Mouse (Mus musculus) liver, adult (tissue): ENCODE measurements around the gene Ryr3.

Source experiments
- GATA4 ChIP-seq: IDR thresholded peaks from 2 replicates; pipeline ENCODE4 v1.6.1; 2014; ENCODE audit warnings: mild to moderate bottlenecking, low read length; ENCODE audit not compliant: insufficient replicate concordance

Ryr3 gene

DNA sequence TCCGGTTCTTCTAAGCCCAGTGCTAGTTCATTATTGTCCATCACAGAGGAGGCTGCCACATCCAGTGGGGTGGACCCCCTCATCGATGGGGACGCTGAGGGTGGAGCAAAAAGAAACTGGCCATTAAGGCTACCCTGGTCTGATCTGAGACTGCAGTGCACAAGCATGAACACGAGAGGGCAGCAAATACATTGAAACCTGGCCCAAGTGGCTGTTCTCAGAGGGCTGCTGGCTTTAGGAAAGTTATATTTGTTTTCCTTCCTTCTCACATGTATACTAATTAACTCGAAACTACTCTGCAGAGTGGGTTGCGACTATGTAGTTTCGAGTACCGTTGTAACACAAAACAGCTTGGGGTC, 416.9 kb downstream of the Ryr3 start:
- TF ChIP-seq GATA4 = no peak

- TF ChIP-seq GATA4 = no peak
Observed at GRCm38 (mm10) chr2:112799351-112799994, 417.4 kb downstream of the Ryr3 start.

- no peak for TF ChIP-seq GATA4
Observed at GRCm38 (mm10) chr2:112781631-112782030, 435.3 kb downstream of the Ryr3 start.

- TF ChIP-seq GATA4 = no peak
Observed at GRCm38 (mm10) chr2:112774762-112775161, 442.1 kb downstream of the Ryr3 start.

DNA sequence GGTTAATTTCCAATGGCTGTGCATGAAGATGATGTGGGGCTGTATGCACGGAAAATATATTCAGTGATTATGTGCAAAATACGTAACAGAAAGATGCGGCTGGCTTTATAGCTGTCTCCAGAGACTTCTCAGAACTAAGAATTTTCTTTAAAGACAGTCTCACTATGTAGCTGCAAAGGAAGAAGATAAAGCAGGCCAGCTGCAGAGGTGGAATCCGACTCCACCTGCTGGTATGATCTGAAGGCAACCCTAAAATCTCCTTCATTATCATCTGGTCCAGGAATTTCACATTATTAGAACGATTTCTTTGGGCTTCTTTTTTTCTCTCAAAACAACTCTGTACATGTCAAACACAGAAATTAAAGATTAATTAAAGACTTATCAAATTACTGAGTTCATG, 449.2 kb downstream of the Ryr3 start:
- TF ChIP-seq GATA4 = no peak

DNA sequence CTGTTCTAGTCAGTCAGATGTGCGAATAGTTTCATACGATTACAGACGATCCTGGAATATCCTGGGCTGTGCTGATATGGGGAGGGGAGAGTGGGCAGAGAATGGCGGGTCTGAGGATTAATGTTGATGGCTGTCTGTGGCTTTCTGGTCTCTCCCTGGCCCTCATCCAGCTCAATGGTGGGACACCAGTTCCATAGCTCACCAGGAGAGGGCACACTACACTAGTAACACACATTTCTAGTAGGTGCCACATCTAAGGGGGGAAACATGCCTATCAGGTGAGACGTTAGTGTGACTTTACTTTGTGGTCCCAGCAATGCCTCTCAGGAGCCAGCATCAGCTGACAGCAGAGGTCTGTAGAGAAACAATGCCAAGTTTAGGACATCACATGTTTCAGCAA, 451.9 kb downstream of the Ryr3 start:
- TF ChIP-seq GATA4 = no peak

- no peak for TF ChIP-seq GATA4
Observed at GRCm38 (mm10) chr2:112764274-112764673, 452.6 kb downstream of the Ryr3 start.

DNA sequence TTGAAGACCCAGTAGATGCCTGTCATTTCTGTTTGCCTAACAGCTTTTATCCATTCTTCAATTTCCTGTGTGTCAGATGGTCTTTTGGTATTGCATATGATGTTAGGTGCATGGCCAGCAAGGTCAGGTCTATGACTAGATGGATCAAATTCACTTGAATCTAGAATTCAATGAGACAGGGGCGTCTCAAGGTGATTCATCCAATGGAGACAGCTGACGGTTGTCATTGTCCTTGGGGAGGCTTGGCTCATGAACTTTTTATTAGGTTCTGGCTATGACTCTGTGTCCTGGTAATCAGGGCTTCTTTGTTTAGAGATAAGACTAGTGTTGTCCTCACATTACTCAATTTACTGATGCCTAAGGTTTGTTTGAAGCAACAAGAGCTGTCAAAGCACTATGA, 454.9 kb downstream of the Ryr3 start:
- no peak for TF ChIP-seq GATA4

DNA sequence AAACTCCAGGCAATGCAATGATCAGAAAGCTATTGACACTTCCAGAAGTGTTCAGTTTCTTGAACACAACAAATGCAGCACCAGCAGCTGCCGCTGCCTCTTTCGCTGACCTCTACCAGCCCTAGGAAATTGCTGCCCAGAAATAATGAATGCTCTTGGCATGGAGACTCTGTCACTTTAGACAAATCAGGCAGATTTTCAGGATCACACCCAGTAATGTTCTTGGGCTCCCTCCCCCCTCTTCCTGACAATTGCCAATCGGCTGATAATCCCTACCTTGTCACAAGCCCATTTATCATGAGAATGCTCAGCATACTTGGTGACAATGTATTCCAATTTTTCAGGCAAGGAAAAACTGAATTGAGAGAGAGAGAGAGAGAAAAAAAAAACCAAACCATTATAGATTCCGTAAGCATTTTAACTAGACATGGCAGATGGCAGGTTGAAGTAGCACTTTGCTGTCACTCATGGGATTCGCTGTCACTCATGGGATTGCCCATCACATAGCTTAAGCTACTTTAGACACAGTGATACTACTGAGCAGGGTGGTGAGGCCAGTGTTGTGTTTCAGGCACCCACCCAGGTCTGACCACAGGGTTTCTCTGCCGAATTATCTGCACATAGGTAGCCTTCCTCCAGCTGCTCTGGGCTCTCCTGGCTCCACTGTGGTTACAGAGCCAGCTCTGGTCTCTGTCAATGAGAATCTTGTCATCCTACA, 455.5 kb downstream of the Ryr3 start:
- no peak for TF ChIP-seq GATA4

- no peak for TF ChIP-seq GATA4
Observed at GRCm38 (mm10) chr2:112760692-112761091, 456.2 kb downstream of the Ryr3 start.

DNA sequence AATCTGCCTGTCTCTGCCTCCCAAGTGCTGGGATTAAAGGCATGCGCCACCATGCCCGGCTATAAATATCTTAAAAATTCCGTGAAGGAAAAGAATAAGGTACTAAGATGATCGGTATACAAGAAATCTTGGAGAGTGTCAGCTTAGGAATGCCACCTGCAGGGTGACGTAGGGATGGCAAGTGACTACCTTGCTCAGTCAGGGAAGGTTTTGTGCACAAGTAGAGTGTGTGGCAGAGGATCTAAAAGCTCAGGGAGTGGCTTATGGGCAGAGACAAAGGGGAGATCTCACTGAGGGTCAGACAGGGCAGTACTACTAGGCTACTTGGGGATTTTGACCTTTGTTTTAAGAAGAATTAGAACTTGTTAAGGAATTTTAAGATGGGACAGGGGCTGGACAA, 457.2 kb downstream of the Ryr3 start:
- TF ChIP-seq GATA4 = no peak

DNA sequence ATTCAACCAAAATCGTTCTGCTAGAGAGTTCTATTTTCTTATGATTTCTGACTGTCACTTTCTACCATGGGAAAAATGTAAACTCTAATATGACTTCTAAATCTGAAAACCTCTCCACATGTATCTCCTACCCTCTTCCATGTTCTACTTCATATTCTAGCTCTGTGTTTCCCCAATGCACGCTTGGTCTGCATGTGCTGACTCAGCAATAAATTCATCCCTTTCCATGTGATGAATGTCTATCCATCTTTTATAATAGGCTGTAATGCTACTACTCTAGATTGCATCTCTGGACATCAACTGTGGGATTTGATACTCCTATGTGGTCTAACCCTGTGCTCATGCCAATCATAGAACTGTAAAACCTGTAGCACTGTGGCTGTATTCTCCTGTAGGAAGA, 458.2 kb downstream of the Ryr3 start:
- TF ChIP-seq GATA4 = no peak

DNA sequence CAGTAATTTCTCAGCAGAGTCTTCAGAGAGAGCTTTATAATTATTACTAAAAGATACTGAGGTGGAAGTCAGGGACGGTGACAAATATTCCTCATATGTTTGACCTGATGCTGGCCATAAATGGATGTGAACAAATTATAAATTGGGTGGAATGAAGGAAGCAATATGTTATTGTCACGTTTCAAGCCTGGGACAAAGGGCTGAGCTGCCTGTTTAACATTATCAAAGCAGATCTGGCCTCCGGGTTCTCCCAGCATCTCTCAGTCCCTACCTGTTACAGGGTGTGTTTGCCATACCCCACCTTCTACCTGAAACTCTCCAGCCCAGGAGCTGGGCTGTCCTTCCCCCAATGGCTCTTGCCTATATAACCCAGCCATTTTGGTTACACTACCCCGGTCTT, 463.6 kb downstream of the Ryr3 start:
- TF ChIP-seq GATA4 = no peak

DNA sequence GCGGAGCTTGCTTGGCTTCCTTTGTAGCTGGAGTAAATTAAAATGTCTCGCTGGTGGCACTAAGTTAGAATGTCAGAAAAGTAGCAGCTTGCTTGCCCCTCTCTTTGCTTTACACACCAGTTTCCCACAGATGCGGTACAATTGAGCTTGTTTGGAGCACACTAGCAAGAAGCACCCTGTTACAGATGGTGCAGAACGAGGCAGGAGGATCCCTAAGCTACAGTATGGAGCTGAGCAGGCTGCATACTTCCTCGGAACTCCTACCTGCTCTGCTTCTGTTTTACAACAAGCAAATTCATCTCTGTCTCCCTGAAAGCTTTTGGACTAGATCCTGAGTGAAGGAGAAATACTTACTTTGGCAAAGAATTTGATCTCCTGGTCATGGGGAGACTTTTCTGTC, 465.5 kb downstream of the Ryr3 start:
- no peak for TF ChIP-seq GATA4

DNA sequence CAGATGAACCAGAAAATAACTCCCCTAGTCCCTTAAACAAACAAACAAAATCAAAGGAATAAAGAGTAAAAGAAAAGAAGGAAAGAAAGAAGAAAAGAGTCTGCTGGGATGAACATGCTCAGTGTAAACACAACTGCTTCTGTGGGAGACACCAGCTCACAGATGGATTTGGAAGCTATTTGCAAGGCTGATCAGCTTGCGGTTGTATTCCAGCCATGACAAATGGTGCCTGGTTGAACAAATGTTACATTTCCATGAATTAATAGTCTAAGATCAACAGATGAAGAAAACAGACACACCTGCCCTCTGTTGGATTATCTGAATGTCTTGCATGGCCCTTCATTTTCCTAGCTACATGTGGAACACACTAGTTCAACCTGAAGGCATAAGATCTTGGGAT, 468.4 kb downstream of the Ryr3 start:
- TF ChIP-seq GATA4 = no peak

- TF ChIP-seq GATA4 = no peak
Observed at GRCm38 (mm10) chr2:112732942-112733341, 484.0 kb downstream of the Ryr3 start.

- TF ChIP-seq GATA4 = no peak
Observed at GRCm38 (mm10) chr2:112727842-112728241, 489.1 kb downstream of the Ryr3 start.
